Mouse (Mus musculus) adipocyte (in vitro differentiated cells): Measurements from ENCODE around the gene Slc39a11.

ENCODE experiments used
- DNase-seq: peaks from one replicate; pipeline ENCODE4 v3.0.0-alpha.2; 2016; ENCODE audit warnings: low spot score

Gene Slc39a11

GRCm38 (mm10) chr11:113539502-113540209 is 110.2 kb downstream of the Slc39a11 start:
- DNase-seq: no peak

GRCm38 (mm10) chr11:113539079-113539478 is 110.8 kb downstream of the Slc39a11 start:
- DNase-seq: no peak

GRCm38 (mm10) chr11:113538406-113538917 is 111.4 kb downstream of the Slc39a11 start:
- peak; percentile 35 for DNase-seq

- no peak for DNase-seq
These were observed 112.2 kb downstream of the Slc39a11 start for GRCm38 (mm10) chr11:113537715-113538114.

GRCm38 (mm10) chr11:113537199-113537586 is 112.7 kb downstream of the Slc39a11 start:
- no peak for DNase-seq

- no peak for DNase-seq
These were observed 113.3 kb downstream of the Slc39a11 start for GRCm38 (mm10) chr11:113536308-113537198.

GRCm38 (mm10) chr11:113534341-113534740 is 115.5 kb downstream of the Slc39a11 start:
- DNase-seq: no peak

GRCm38 (mm10) chr11:113533931-113534330 is 115.9 kb downstream of the Slc39a11 start:
- no peak for DNase-seq

GRCm38 (mm10) chr11:113528391-113528790 is 121.5 kb downstream of the Slc39a11 start:
- no peak for DNase-seq

GRCm38 (mm10) chr11:113525731-113526130 is 124.1 kb downstream of the Slc39a11 start:
- no peak for DNase-seq

GRCm38 (mm10) chr11:113522726-113523125 is 127.2 kb downstream of the Slc39a11 start:
- no peak for DNase-seq

GRCm38 (mm10) chr11:113521469-113522190 is 128.2 kb downstream of the Slc39a11 start:
- no peak for DNase-seq

GRCm38 (mm10) chr11:113520851-113521461 is 128.9 kb downstream of the Slc39a11 start:
- no peak for DNase-seq

GRCm38 (mm10) chr11:113520373-113520772 is 129.5 kb downstream of the Slc39a11 start:
- no peak for DNase-seq

- no peak for DNase-seq
These were observed 129.9 kb downstream of the Slc39a11 start for GRCm38 (mm10) chr11:113519973-113520372.

GRCm38 (mm10) chr11:113518176-113518575 is 131.7 kb downstream of the Slc39a11 start:
- DNase-seq: no peak

GRCm38 (mm10) chr11:113516156-113516555 is 133.7 kb downstream of the Slc39a11 start:
- no peak for DNase-seq

GRCm38 (mm10) chr11:113512976-113513375 is 136.9 kb downstream of the Slc39a11 start:
- no peak for DNase-seq

- DNase-seq: no peak
These were observed 137.7 kb downstream of the Slc39a11 start for GRCm38 (mm10) chr11:113512150-113512549.

GRCm38 (mm10) chr11:113510969-113511625 is 138.8 kb downstream of the Slc39a11 start:
- peak; percentile 57 for DNase-seq

GRCm38 (mm10) chr11:113510249-113510648 is 139.6 kb downstream of the Slc39a11 start:
- no peak for DNase-seq
